ENCODE assay signal across 18 mouse cellular contexts in the genomic region with DNA sequence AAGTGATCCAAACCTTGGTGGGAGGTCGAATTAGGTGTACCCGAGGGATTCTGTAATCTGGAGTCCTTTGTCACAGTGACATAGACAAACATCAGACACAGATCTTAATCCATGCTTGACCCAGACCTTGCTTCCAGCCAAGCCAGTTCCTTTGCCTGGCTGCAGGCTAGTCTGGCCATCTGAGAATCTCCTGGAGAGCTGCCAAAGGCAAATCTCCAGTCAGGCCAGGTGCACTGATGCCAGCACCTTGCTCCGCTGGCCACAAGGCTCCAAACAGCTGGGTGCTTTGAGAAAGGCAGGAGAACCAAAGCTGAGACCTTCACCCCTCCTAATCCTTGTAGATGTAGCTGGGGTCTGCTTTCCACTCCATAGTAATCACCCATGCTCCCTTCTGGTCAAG. TPM values are rescaled to one million over a fixed set of nuclear protein-coding genes. Genes with fewer than 3 reads are reported as not detected.
DNase-seq lines count a peak whose midpoint lies in the region; ATAC-seq lines count a peak whose summit lies in the region.
"Had no signal": no experiment of that assay in that cellular context is flagged by ENCODE, and none has a peak within 500 bp of the region (broad histone marks: within the 10 kb centered on the region; RNA-seq: fewer than 3 reads in every experiment).

No protein-coding gene starts in this region.

- H3K27me3 ChIP-seq in kidney, embryonic 14.5 days (ENCODE audit: control insufficient read depth, insufficient read depth, low read length), result no peaks in the 10 kb centered on the region
- H3K27me3 ChIP-seq: limb, embryonic 12.5 days; liver, embryonic 12.5 days; Patski had no signal

- 76% methylated on average over 3 of the region's 3 CpGs for WGBS in kidney, embryonic 14.5 days

- H3K4me3 ChIP-seq in kidney, embryonic 14.5 days (ENCODE audit: low read length), result no peak overlapping the region
- H3K4me3 ChIP-seq: embryonic facial prominence, embryonic 10.5 days; limb, embryonic 12.5 days; liver, embryonic 12.5 days; megakaryocyte, embryonic 14.5 days had no signal

- no peaks in the 10 kb centered on the region for H3K36me3 ChIP-seq in kidney, embryonic 14.5 days (ENCODE audit: control insufficient read depth, insufficient read depth, low read length)
- H3K36me3 ChIP-seq: embryonic facial prominence, embryonic 10.5 days; limb, embryonic 12.5 days; liver, embryonic 12.5 days had no signal

- no peak overlapping the region for H3K4me2 ChIP-seq in kidney, embryonic 14.5 days (replicated peaks; ENCODE audit: low read depth, low read length)
- H3K4me2 ChIP-seq: limb, embryonic 12.5 days; liver, embryonic 12.5 days had no signal

- H3K4me1 ChIP-seq in kidney, embryonic 14.5 days (ENCODE audit: control insufficient read depth, insufficient read depth, low read length), result no peaks in the 10 kb centered on the region
- H3K4me1 ChIP-seq: embryonic facial prominence, embryonic 10.5 days; limb, embryonic 12.5 days; liver, embryonic 12.5 days had no signal

- no peak overlapping the region for H3K27ac ChIP-seq in kidney, embryonic 14.5 days (ENCODE audit: low read depth, low read length)
- H3K27ac ChIP-seq: embryonic facial prominence, embryonic 10.5 days; limb, embryonic 12.5 days; liver, embryonic 12.5 days had no signal

- H3K9me3 ChIP-seq in kidney, embryonic 14.5 days (ENCODE audit: control insufficient read depth, low read length), result no peaks in the 10 kb centered on the region
- H3K9me3 ChIP-seq: embryonic facial prominence, embryonic 10.5 days; limb, embryonic 12.5 days; liver, embryonic 12.5 days; megakaryocyte, embryonic 14.5 days had no signal

- no peak for ATAC-seq in cerebellum, adult (ENCODE audit: insufficient number of reproducible peaks, low FRiP score, low TSS enrichment)
- ATAC-seq in kidney, embryonic 14.5 days (ENCODE audit: low FRiP score, low TSS enrichment), result no peak
- ATAC-seq: hindbrain, embryonic 16.5 days; intestine, embryonic 16.5 days; liver, embryonic 12.5 days; Patski had no signal

- peak; percentile 36 for DNase-seq in cerebellum, adult 11 months
- peak; percentile 40 for DNase-seq in kidney, postnatal 14 days
- peak; percentile 23 to 36 for DNase-seq in urinary bladder, postnatal 36 days (ENCODE audit: low spot score in 2 of 2)
- DNase-seq in urinary bladder, postnatal 4 days (ENCODE audit: low spot score in 2 of 2), result no peak
- DNase-seq in thymus, adult 18-20 months, result no peak
- DNase-seq in Muller cell, postnatal 12 days (ENCODE audit: inconsistent ontology term), result no peak
- DNase-seq: adrenal gland, postnatal 10 days; gastrocnemius, postnatal 14 days; lung, adult 2 months had no signal

- H3K9ac ChIP-seq in kidney, embryonic 14.5 days (ENCODE audit: low read depth, low read length), result no peak overlapping the region
- H3K9ac ChIP-seq: limb, embryonic 12.5 days; liver, embryonic 12.5 days had no signal

RNA-seq across cellular contexts. Expression of gene Mfsd4a, which starts 16.1 kb away (rescaled TPM):
- polyA plus RNA-seq in kidney, embryonic 14.5 days (2014; fragmentation: Nextera tagmentation; extraction: Ambion mirVana), result 5.4 and 19.7 TPM in 2 replicates

RNA-seq across cellular contexts. Expression of gene Elk4, which starts 44.3 kb away (rescaled TPM):
- polyA plus RNA-seq in kidney, embryonic 14.5 days (2014; fragmentation: Nextera tagmentation; extraction: Ambion mirVana), result 35.4 and 37.3 TPM in 2 replicates

Comparison
In these comparisons a context has a peak if more than half of its experiments do, and no peak if none do; other contexts are left out.
1. DNase-seq: peak in cerebellum, adult 11 months (single experiment), kidney, postnatal 14 days (single experiment) and urinary bladder, postnatal 36 days (2 of 2); none in urinary bladder, postnatal 4 days (0 of 2), thymus, adult 18-20 months (0 of 2) and Muller cell, postnatal 12 days (single experiment).